Mouse (Mus musculus) limb, embryonic 13.5 days (tissue): ENCODE results near the gene Fbxo44. TPM values are rescaled to one million over a fixed set of nuclear protein-coding genes. Genes with fewer than 3 reads are reported as not detected.

Source experiments
- microRNA-seq: library from miRNA; unstranded; fragments of <30 nt; microRNA quantifications from one replicate; pipeline ENCODE4, GENCODE M21; 2016
- polyA plus RNA-seq: library from polyadenylated mRNA; unstranded; fragments of >200 nt; fragmentation: Nextera tagmentation; extraction: Ambion mirVana; gene quantifications from 2 replicates; pipeline ENCODE4 v1.2.1, GENCODE M21; 2015

Fbxo44 gene
- polyA plus RNA-seq, 1 experiment from 2014 or later, result 14.6 TPM

Small RNAs within 50 kb of the gene (microRNA-seq; reads per million reads assigned to microRNA genes)
- gene Mir7022, result not detected

Other genes starting within 250 kb of the Fbxo44 start
- 78.2 and 82.8 TPM in 2 replicates for gene Plod1, start 223.7 kb downstream of the Fbxo44 start, polyA plus RNA-seq
- 13.4 and 13.7 TPM in 2 replicates for gene 2510039O18Rik, start 219.6 kb downstream of the Fbxo44 start, polyA plus RNA-seq
- not detected in 2 replicates for gene Nppb, start 174.7 kb downstream of the Fbxo44 start, polyA plus RNA-seq
- gene Nppa, start 159.8 kb downstream of the Fbxo44 start, polyA plus RNA-seq, result not detected in 2 replicates
- 7.5 and 8.2 TPM in 2 replicates for gene Clcn6, start 121.7 kb downstream of the Fbxo44 start, polyA plus RNA-seq
- gene Mthfr, start 121.4 kb downstream of the Fbxo44 start, polyA plus RNA-seq, result 24.3 and 24.9 TPM in 2 replicates
- gene Agtrap, start 72.5 kb downstream of the Fbxo44 start, polyA plus RNA-seq, result 13.2 and 14.1 TPM in 2 replicates
- 78.3 and 85.2 TPM in 2 replicates for gene Mad2l2, start 30.1 kb downstream of the Fbxo44 start, polyA plus RNA-seq
- 0.76 and 0.80 TPM in 2 replicates for gene Draxin, start 29.8 kb downstream of the Fbxo44 start, polyA plus RNA-seq
- 11.9 and 13.0 TPM in 2 replicates for gene Fbxo6, start 8.3 kb downstream of the Fbxo44 start, polyA plus RNA-seq
- 5.5 and 5.9 TPM in 2 replicates for gene Fbxo2, start 139 bp upstream of the Fbxo44 start, polyA plus RNA-seq
- gene Disp3, start 127.5 kb upstream of the Fbxo44 start, polyA plus RNA-seq, result 0.13 and 0.32 TPM in 2 replicates